Mouse (Mus musculus) midbrain, embryonic 14.5 days (tissue): ENCODE data around the gene Glb1. TPM values are rescaled to one million over a fixed set of nuclear protein-coding genes. Genes with fewer than 3 reads are reported as not detected.

Experiments
- ATAC-seq: fragments of 200-750 bp; cut with Nextera tagmentation; 2 replicates; pipeline ENCODE4 v1.8.0; 2017; ENCODE audit warnings: moderate number of reproducible peaks, moderate library complexity; ENCODE audit not compliant: low FRiP score, low TSS enrichment
- DNase-seq: peaks from one replicate; pipeline ENCODE4 v3.0.0-alpha.2; 2015
- H3K27ac ChIP-seq: fragments of 300-500 bp; sonication (generic); replicated peaks from 2 replicates; pipeline ENCODE4 v1.5.1; 2014; ENCODE audit warnings: mild to moderate bottlenecking, low read depth, low read length, moderate library complexity
- H3K27me3 ChIP-seq: fragments of 300-500 bp; sonication (generic); 2 replicates; pipeline ENCODE4 v1.6.1; 2014; ENCODE audit warnings: low read length, control low read depth, mixed read lengths; ENCODE audit not compliant: control insufficient read depth, insufficient read depth
- H3K36me3 ChIP-seq: fragments of 300-500 bp; sonication (generic); 2 replicates; pipeline ENCODE4 v1.6.1; 2014; ENCODE audit warnings: low read length, control low read depth; ENCODE audit not compliant: control insufficient read depth, insufficient read depth
- H3K4me1 ChIP-seq: fragments of 300-500 bp; sonication (generic); 2 replicates; pipeline ENCODE4 v1.6.1; 2014; ENCODE audit warnings: mild to moderate bottlenecking, antibody characterized with exemption, low read length, control low read depth; ENCODE audit not compliant: control insufficient read depth, insufficient read depth
- H3K4me2 ChIP-seq: fragments of 300-500 bp; sonication (generic); 2 replicates; pipeline ENCODE4 v1.6.1; 2014; ENCODE audit warnings: mild to moderate bottlenecking, low read length, moderate library complexity
- H3K4me3 ChIP-seq: fragments of 300-500 bp; sonication (generic); replicated peaks from 2 replicates; pipeline ENCODE4 v1.5.1; 2014; ENCODE audit warnings: low read depth, low read length
- H3K9ac ChIP-seq: fragments of 300-500 bp; sonication (generic); replicated peaks from 2 replicates; pipeline ENCODE4 v1.6.1; 2014; ENCODE audit warnings: mild to moderate bottlenecking, low read length, moderate library complexity
- H3K9me3 ChIP-seq: fragments of 300-500 bp; sonication (generic); 2 replicates; pipeline ENCODE4 v1.6.1; 2016; ENCODE audit warnings: low read length, control low read depth, mixed read lengths; ENCODE audit not compliant: control insufficient read depth
- WGBS: fragments of 180-500 bp; shearing (Covaris S2); extraction: QIAGEN DNeasy Blood & Tissue Kit; methylation state at CpG from one replicate; pipeline ENCODE4 v1.1.7; 2014; 5-methylcytosine and 5-hydroxymethylcytosine counted together
- polyA plus RNA-seq: library from polyadenylated mRNA; unstranded; fragments of >200 nt; fragmentation: Nextera tagmentation; extraction: Ambion mirVana; gene quantifications from 2 replicates; pipeline ENCODE4 v1.2.1, GENCODE M21; 2014

Glb1 gene
- polyA plus RNA-seq, 1 experiment from 2014 or later = 27.9 TPM

- WGBS = 90% methylated on average over 6 of the region's 6 CpGs
- no peaks in the 10 kb centered on the region for H3K27me3 ChIP-seq
- no peak for ATAC-seq
- no peak overlapping the region for H3K27ac ChIP-seq
- H3K9me3 ChIP-seq = no peaks in the 10 kb centered on the region
- peaks cover 22% of the 10 kb centered on the region for H3K36me3 ChIP-seq
- no peak overlapping the region for H3K9ac ChIP-seq
- no peak for DNase-seq
- no peak overlapping the region for H3K4me3 ChIP-seq
- H3K4me2 ChIP-seq = no peak overlapping the region
- H3K4me1 ChIP-seq = no peaks in the 10 kb centered on the region
Measured at GRCm38 (mm10) chr9:114465442-114465841, 64.6 kb downstream of the Glb1 start.

- no peak overlapping the region for H3K4me3 ChIP-seq
- peaks cover 15% of the 10 kb centered on the region; the same call in 1 of the 2 replicates for H3K36me3 ChIP-seq
- no peaks in the 10 kb centered on the region for H3K4me1 ChIP-seq
- no peaks in the 10 kb centered on the region for H3K9me3 ChIP-seq
- WGBS = 56% methylated on average over 7 of the region's 7 CpGs
- H3K27ac ChIP-seq = no peak overlapping the region
- DNase-seq = no peak
- H3K9ac ChIP-seq = no peak overlapping the region
- no peaks in the 10 kb centered on the region for H3K27me3 ChIP-seq
- ATAC-seq = no peak
- H3K4me2 ChIP-seq = no peak overlapping the region
Measured at GRCm38 (mm10) chr9:114466871-114467270, 66.0 kb downstream of the Glb1 start.

GRCm38 (mm10) chr9:114468217-114468616 is 67.3 kb downstream of the Glb1 start:
- no peak overlapping the region for H3K27ac ChIP-seq
- H3K9me3 ChIP-seq = no peaks in the 10 kb centered on the region
- H3K27me3 ChIP-seq = no peaks in the 10 kb centered on the region
- ATAC-seq (no peak), DNase-seq (no peak)
- peaks cover 11% of the 10 kb centered on the region; the same call in 1 of the 2 replicates for H3K36me3 ChIP-seq
- H3K4me1 ChIP-seq = no peaks in the 10 kb centered on the region
- no peak overlapping the region for H3K4me2 ChIP-seq
- WGBS = 87% methylated on average over 5 of the region's 5 CpGs
- no peak overlapping the region for H3K4me3 ChIP-seq
- H3K9ac ChIP-seq = no peak overlapping the region

GRCm38 (mm10) chr9:114468701-114469100 is 67.8 kb downstream of the Glb1 start:
- ATAC-seq (no peak), DNase-seq (no peak)
- Histone ChIP-seq H3K9ac (no peak overlapping the region), H3K27ac (no peak overlapping the region), H3K9me3 (no peaks in the 10 kb centered on the region), H3K36me3 (peaks cover 9% of the 10 kb centered on the region; the same call in 1 of the 2 replicates), H3K27me3 (no peaks in the 10 kb centered on the region), H3K4me1 (no peaks in the 10 kb centered on the region), H3K4me2 (no peak overlapping the region), H3K4me3 (no peak overlapping the region)
- WGBS = 94% methylated on average over 4 of the region's 4 CpGs

GRCm38 (mm10) chr9:114471892-114472291 is 71.0 kb downstream of the Glb1 start:
- 83% methylated on average over 7 of the region's 7 CpGs for WGBS
- Histone ChIP-seq H3K36me3 (no peaks in the 10 kb centered on the region), H3K4me1 (no peaks in the 10 kb centered on the region), H3K27me3 (no peaks in the 10 kb centered on the region), H3K4me3 (no peak overlapping the region), H3K4me2 (no peak overlapping the region), H3K27ac (no peak overlapping the region), H3K9me3 (no peaks in the 10 kb centered on the region), H3K9ac (no peak overlapping the region)
- ATAC-seq = no peak
- no peak for DNase-seq

GRCm38 (mm10) chr9:114477019-114477418 is 76.1 kb downstream of the Glb1 start:
- no peak overlapping the region for H3K4me2 ChIP-seq
- 94% methylated on average over 9 of the region's 9 CpGs for WGBS
- ATAC-seq = no peak

GRCm38 (mm10) chr9:114480940-114481339 is 80.1 kb downstream of the Glb1 start:
- Histone ChIP-seq H3K27me3 (no peaks in the 10 kb centered on the region), H3K9me3 (no peaks in the 10 kb centered on the region), H3K9ac (no peak overlapping the region), H3K36me3 (0 out of 2 replicates have a peak, but pooled peaks cover 4% of the 10 kb centered on the region), H3K4me2 (no peak overlapping the region), H3K4me3 (no peak overlapping the region), H3K27ac (no peak overlapping the region), H3K4me1 (no peaks in the 10 kb centered on the region)
- DNase-seq = no peak
- ATAC-seq = no peak
- 80% methylated on average over 3 of the region's 3 CpGs for WGBS

More at GRCm38 (mm10) chr9:114477019-114477418, 76.1 kb downstream of the Glb1 start:
- H3K27ac ChIP-seq = no peak overlapping the region
- 0 out of 2 replicates have a peak, but pooled peaks cover 4% of the 10 kb centered on the region for H3K36me3 ChIP-seq
- no peaks in the 10 kb centered on the region for H3K4me1 ChIP-seq
- no peak for DNase-seq
- no peak overlapping the region for H3K4me3 ChIP-seq
- H3K9ac ChIP-seq = no peak overlapping the region
- no peaks in the 10 kb centered on the region for H3K27me3 ChIP-seq
- H3K9me3 ChIP-seq = no peaks in the 10 kb centered on the region

- Histone ChIP-seq H3K27me3 (no peaks in the 10 kb centered on the region), H3K4me1 (no peaks in the 10 kb centered on the region), H3K9me3 (no peaks in the 10 kb centered on the region), H3K4me3 (no peak overlapping the region), H3K36me3 (no peaks in the 10 kb centered on the region), H3K27ac (no peak overlapping the region), H3K9ac (no peak overlapping the region), H3K4me2 (no peak overlapping the region)
- WGBS = 88% methylated on average over 5 of the region's 5 CpGs
- DNase-seq = no peak
- no peak for ATAC-seq
Measured at GRCm38 (mm10) chr9:114484771-114485170, 83.9 kb downstream of the Glb1 start.

GRCm38 (mm10) chr9:114486808-114487207 is 85.9 kb downstream of the Glb1 start:
- DNase-seq (no peak), ATAC-seq (no peak)
- Histone ChIP-seq H3K27ac (no peak overlapping the region), H3K9ac (no peak overlapping the region), H3K9me3 (no peaks in the 10 kb centered on the region), H3K4me3 (no peak overlapping the region), H3K36me3 (no peaks in the 10 kb centered on the region), H3K4me1 (no peaks in the 10 kb centered on the region), H3K4me2 (no peak overlapping the region), H3K27me3 (no peaks in the 10 kb centered on the region)
- 94% methylated on average over 4 of the region's 4 CpGs for WGBS
